In the genomic region with DNA sequence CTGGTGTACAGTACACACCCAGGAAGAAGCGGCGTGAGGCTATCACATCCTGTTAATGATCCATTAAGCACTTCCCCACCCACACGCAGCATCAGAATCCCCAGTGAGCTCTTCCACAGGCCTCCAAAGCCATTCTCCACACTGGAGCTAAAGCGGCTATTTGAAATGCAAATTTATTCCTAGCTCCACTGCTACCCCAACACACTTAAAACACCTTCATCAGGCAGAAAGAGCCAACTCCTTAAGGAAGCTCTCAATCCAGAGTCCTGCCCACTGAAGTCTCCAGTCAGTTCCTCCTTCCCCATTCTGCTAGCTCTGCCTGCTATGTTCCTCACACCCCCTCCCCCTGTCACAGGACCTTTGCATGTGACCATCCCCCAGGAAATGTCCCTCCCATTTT, we compare ENCODE assay signal across 23 mouse cellular contexts. TPM values are rescaled to one million over a fixed set of nuclear protein-coding genes. Genes with fewer than 3 reads are reported as not detected.
DNase-seq lines count a peak whose midpoint lies in the region; ATAC-seq and TF ChIP-seq lines count a peak whose summit lies in the region.
"Had no signal": no experiment of that assay in that cellular context is flagged by ENCODE, and none has a peak within 500 bp of the region (broad histone marks: within the 10 kb centered on the region; RNA-seq: fewer than 3 reads in every experiment).

No protein-coding gene starts in this region.

- H3K36me3 ChIP-seq in CH12.LX (replicated peaks in 1 of 2; ENCODE audit: control insufficient read depth in 1 of 2, insufficient read depth in 1 of 2, low read length in 1 of 2), result no peaks in the 10 kb centered on the region
- H3K36me3 ChIP-seq: embryonic facial prominence, embryonic 12.5 days; heart, embryonic 13.5 days; kidney, embryonic 15.5 days; liver, embryonic 15.5 days; lung, embryonic 15.5 days; midbrain, embryonic 12.5 days had no signal

- no peak for TF ChIP-seq CTCF in CH12.LX (conservative IDR thresholded peaks at IDR 0.05 in 1 of 2, IDR thresholded peaks at IDR 0.05 in 1 of 2; ENCODE audit: low read depth in 2 of 2, low read length in 2 of 2)
- no peak for TF ChIP-seq CTCF in bone marrow, adult 2 months (IDR thresholded peaks at IDR 0.05; ENCODE audit: control insufficient read depth, insufficient read depth, low read length)

- no peak overlapping the region for H3K4me3 ChIP-seq in CH12.LX (replicated peaks in 1 of 3; ENCODE audit: low read depth in 2 of 3, low read length in 2 of 3, poor library complexity in 1 of 3)
- H3K4me3 ChIP-seq in bone marrow, adult 2 months (replicated peaks; ENCODE audit: control insufficient read depth, low read depth, low read length), result no peak overlapping the region
- H3K4me3 ChIP-seq: embryonic facial prominence, embryonic 12.5 days; heart, embryonic 13.5 days; kidney, embryonic 15.5 days; liver, embryonic 15.5 days; lung, embryonic 15.5 days; midbrain, embryonic 12.5 days had no signal

- H3K4me1 ChIP-seq in CH12.LX (ENCODE audit: control insufficient read depth in 1 of 2, insufficient read depth in 2 of 2), result peaks cover 10 to 29% of the 10 kb centered on the region in 2 experiments; a peak in 3 of 4 replicates
- H3K4me1 ChIP-seq in bone marrow, adult 2 months (ENCODE audit: control insufficient read depth, insufficient read depth, low read length), result peaks cover 18% of the 10 kb centered on the region
- H3K4me1 ChIP-seq: lung, embryonic 15.5 days had no signal

- H3K27ac ChIP-seq in CH12.LX (ENCODE audit: insufficient read depth, low read depth), result no peak overlapping the region
- H3K27ac ChIP-seq in bone marrow, adult 2 months (ENCODE audit: control insufficient read depth, insufficient read depth, low read depth, low read length, poor library complexity), result peak overlapping the region; percentile 3; the same call in 1 of the 2 replicates
- H3K27ac ChIP-seq: embryonic facial prominence, embryonic 12.5 days; heart, embryonic 13.5 days; kidney, embryonic 15.5 days; liver, embryonic 15.5 days; lung, embryonic 15.5 days; midbrain, embryonic 12.5 days had no signal

- no peaks in the 10 kb centered on the region for H3K27me3 ChIP-seq in CH12.LX (replicated peaks)
- H3K27me3 ChIP-seq: embryonic facial prominence, embryonic 12.5 days; heart, embryonic 13.5 days; kidney, embryonic 15.5 days; lung, embryonic 15.5 days had no signal

- dilution Hi-C loops in CH12.LX (cut with MboI; ENCODE audit: extremely low pct_ligation_motif_present, extremely low pct_unique_long_range_greater_than_20kb, low sequenced_read_pairs), result no loop called here

- in situ Hi-C loops in CH12.LX (cut with MboI; ENCODE audit: low pct_ligation_motif_present, low pct_unique_long_range_greater_than_20kb, low sequenced_read_pairs), result no loop called here

- no peaks in the 10 kb centered on the region for H3K9me3 ChIP-seq in CH12.LX (replicated peaks; ENCODE audit: low read length)
- H3K9me3 ChIP-seq: embryonic facial prominence, embryonic 12.5 days; heart, embryonic 13.5 days; kidney, embryonic 15.5 days; liver, embryonic 15.5 days; lung, embryonic 15.5 days; midbrain, embryonic 12.5 days had no signal

- WGBS in bone marrow, adult 2 months, result 64% methylated on average over 4 of the region's 4 CpGs

- H3K4me2 ChIP-seq in CH12.LX (ENCODE audit: insufficient read depth, low read depth, poor library complexity, severe bottlenecking), result no peak overlapping the region
- H3K4me2 ChIP-seq: embryonic facial prominence, embryonic 12.5 days; heart, embryonic 13.5 days; kidney, embryonic 15.5 days; liver, embryonic 15.5 days; lung, embryonic 15.5 days; midbrain, embryonic 12.5 days had no signal

- peak; percentile 43 for ATAC-seq in megakaryocyte, adult 5-6 weeks (ENCODE audit: poor library complexity, severe bottlenecking)
- ATAC-seq: forebrain, postnatal 0 days had no signal

- H3K9ac ChIP-seq in CH12.LX (ENCODE audit: insufficient read depth, low read depth), result no peak overlapping the region
- H3K9ac ChIP-seq: embryonic facial prominence, embryonic 12.5 days; forebrain, postnatal 0 days; kidney, embryonic 15.5 days; liver, embryonic 15.5 days; lung, embryonic 15.5 days; midbrain, embryonic 12.5 days had no signal

- H3K79me2 ChIP-seq in CH12.LX (replicated peaks; ENCODE audit: control insufficient read depth, extremely low read depth, insufficient read depth, poor library complexity, severe bottlenecking), result no peaks in the 10 kb centered on the region

- no peak for TF ChIP-seq POLR2A in CH12.LX (IDR thresholded peaks at IDR 0.05; ENCODE audit: low read depth, low read length)
- TF ChIP-seq POLR2A in bone marrow, adult 2 months (IDR thresholded peaks at IDR 0.05; ENCODE audit: borderline replicate concordance, control insufficient read depth, low read depth, low read length), result no peak

- TF ChIP-seq RAD21 in CH12.LX (IDR thresholded peaks at IDR 0.05; ENCODE audit: low read depth, low read length), result no peak

- DNase-seq in lung, postnatal 36 days, result peak; percentile 30
- no peak for DNase-seq in lung, postnatal 4 days
- DNase-seq in CH12.LX (ENCODE audit: extremely low read depth), result peak; percentile 6
- no peak for DNase-seq in urinary bladder, postnatal 14 days (ENCODE audit: low spot score)
- DNase-seq in urinary bladder, adult 2 months (ENCODE audit: low spot score), result no peak
- no peak for DNase-seq in layer of hippocampus, postnatal 10 days (ENCODE audit: low spot score in 2 of 2)
- DNase-seq: adrenal gland, postnatal 25 days; cerebellum, adult 18-20 months; cerebellum, postnatal 25 days; forebrain, postnatal 0 days; heart, postnatal 14 days; kidney, adult 11 months; kidney, postnatal 4 days; thymus, adult 2 months; thymus, postnatal 4 days had no signal

- no peak for TF ChIP-seq EP300 in CH12.LX (IDR thresholded peaks at IDR 0.05; ENCODE audit: low read length)

TF ChIP-seq in CH12.LX, 34 proteins besides CTCF, POLR2A, EP300 and RAD21:
- TF ChIP-seq UBTF (IDR thresholded peaks at IDR 0.05; ENCODE audit: low read depth, low read length) (no peak), MAZ (IDR thresholded peaks at IDR 0.05; ENCODE audit: low read depth, low read length) (no peak), NRF1 (IDR thresholded peaks at IDR 0.05; ENCODE audit: low read depth, low read length) (no peak), CHD2 (IDR thresholded peaks at IDR 0.05; ENCODE audit: low read length) (no peak), TCF12 (IDR thresholded peaks at IDR 0.05; ENCODE audit: low read depth, low read length) (no peak), SMC3 (IDR thresholded peaks at IDR 0.05; ENCODE audit: low read depth, low read length) (no peak), USF1 (IDR thresholded peaks at IDR 0.05; ENCODE audit: low read depth, low read length) (no peak), ZMIZ1 (IDR thresholded peaks at IDR 0.05; ENCODE audit: low read depth, low read length) (no peak), MYC (IDR thresholded peaks at IDR 0.05; ENCODE audit: low read depth, low read length) (no peak), IRF4 (IDR thresholded peaks at IDR 0.05; ENCODE audit: low read depth, low read length) (no peak), JUN (IDR thresholded peaks at IDR 0.05; ENCODE audit: insufficient read depth, low read depth, low read length) (no peak), PAX5 (IDR thresholded peaks at IDR 0.05; ENCODE audit: low read length) (no peak), GABPA (IDR thresholded peaks at IDR 0.05; ENCODE audit: insufficient replicate concordance, low read depth, low read length) (no peak), ELF1 (IDR thresholded peaks at IDR 0.05; ENCODE audit: low read depth, low read length) (no peak), E2F4 (IDR thresholded peaks at IDR 0.05; ENCODE audit: insufficient replicate concordance, low read depth, low read length) (no peak)

RNA-seq across cellular contexts. Expression of gene Man1c1, which starts 51.4 kb away (rescaled TPM):
- total RNA-seq in CH12.LX (2012; rRNA removed) (0.04 TPM in 2 replicates), CH12.LX (2014; rRNA removed) (0.09 and 0.20 TPM in 2 replicates)
- 0.42 and 0.44 TPM in 2 replicates for polyA plus RNA-seq in CH12.LX (2012; ENCODE audit: insufficient read length, low read depth)
- 2.7 and 7.3 TPM in 2 replicates for polyA plus RNA-seq in bone marrow, adult 2 months (2011; ENCODE audit: insufficient read depth, insufficient read length, low replicate concordance, missing spikeins)
- total RNA-seq in megakaryocyte, adult 5-6 weeks (2015), result 28.0 and 33.1 TPM in 2 replicates
- 14.1 and 16.9 TPM in 2 replicates for total RNA-seq in megakaryocyte, adult 5-6 weeks (2017)
- polyA plus RNA-seq in urinary bladder, adult 2 months (2012; rRNA removed), result 7.3 and 12.7 TPM in 2 replicates
- total RNA-seq in layer of hippocampus, postnatal 10 days (2021), result 10 to 100 TPM; 14.2 to 16.3 TPM

Comparison
In these comparisons a context has a peak if more than half of its experiments do, and no peak if none do; other contexts are left out.
1. DNase-seq: peak in lung, postnatal 36 days (single experiment) and CH12.LX (single experiment); none in lung, postnatal 4 days (0 of 2), urinary bladder, postnatal 14 days (single experiment), urinary bladder, adult 2 months (single experiment) and layer of hippocampus, postnatal 10 days (0 of 2).
2. RNA of gene Man1c1, which starts 51.4 kb away (total RNA-seq): 14.1 to 33.1 TPM in megakaryocyte, adult 5-6 weeks and 14.2 to 16.3 TPM in layer of hippocampus, postnatal 10 days; 0.04 to 0.20 TPM in CH12.LX; every median in the first group is over 10 times any median in the second.